Mouse (Mus musculus) ES-E14 (cell line): ENCODE measurements around the gene Cry1. TPM values are rescaled to one million over a fixed set of nuclear protein-coding genes. Genes with fewer than 3 reads are reported as not detected.

Source experiments
- DNase-seq: peaks from one replicate; pipeline ENCODE4 v3.0.0-alpha.2; 2013; ENCODE audit warnings: low read depth, low spot score
- H3K27ac ChIP-seq: 2 replicates; pipeline ENCODE4 v1.5.1; 2012; ENCODE audit warnings: low read depth, mild to moderate bottlenecking, low read length, moderate library complexity, mixed read lengths; ENCODE audit not compliant: poor library complexity, insufficient read depth, severe bottlenecking
- H3K36me3 ChIP-seq: 2 replicates; pipeline ENCODE4 v1.6.1; 2012; ENCODE audit warnings: mild to moderate bottlenecking, low read length, moderate library complexity, mixed read lengths; ENCODE audit not compliant: control insufficient read depth, poor library complexity, insufficient read depth, severe bottlenecking
- H3K4me1 ChIP-seq, 2 experiments: fragments of 150-350 bp in 1 of 2; sonication (generic) in 1 of 2; 2 replicates each; pipeline ENCODE4 v1.6.1; 2012; ENCODE audit warnings: low read length in 2 of 2, mild to moderate bottlenecking in 1 of 2, mixed read lengths in 1 of 2; ENCODE audit not compliant: control insufficient read depth in 2 of 2, insufficient read depth in 2 of 2, poor library complexity in 1 of 2
- H3K4me3 ChIP-seq, 2 experiments: fragments of 150-350 bp in 1 of 2; sonication (generic) in 1 of 2; 2 replicates each; pipeline ENCODE4 v1.5.1; 2012; ENCODE audit warnings: low read length in 2 of 2, low read depth in 1 of 2, mild to moderate bottlenecking in 1 of 2, mixed read lengths in 1 of 2; ENCODE audit not compliant: insufficient read depth in 1 of 2, poor library complexity in 1 of 2, severe bottlenecking in 1 of 2
- H3K9ac ChIP-seq: 2 replicates; pipeline ENCODE4 v1.6.1; 2012; ENCODE audit warnings: low read depth, mild to moderate bottlenecking, low read length, mixed read lengths; ENCODE audit not compliant: poor library complexity, insufficient read depth, severe bottlenecking
- H3K9me3 ChIP-seq: fragments of 150-350 bp; sonication (generic); 2 replicates; pipeline ENCODE4 v1.6.1; 2012; ENCODE audit warnings: low read depth, mild to moderate bottlenecking, low read length; ENCODE audit not compliant: control insufficient read depth, insufficient read depth
- CHD2 ChIP-seq: IDR thresholded peaks from 2 replicates; pipeline ENCODE4 v1.6.1; 2014; ENCODE audit warnings: mild to moderate bottlenecking, low read depth, low read length, inconsistent platforms
- HCFC1 ChIP-seq: IDR thresholded peaks from 2 replicates; pipeline ENCODE4 v1.6.1; 2012; ENCODE audit warnings: low read length, inconsistent platforms, borderline replicate concordance; ENCODE audit not compliant: insufficient read depth
- MAFK ChIP-seq: IDR thresholded peaks from 2 replicates; pipeline ENCODE4 v1.6.1; 2014; ENCODE audit warnings: mild to moderate bottlenecking, low read depth, low read length, inconsistent platforms; ENCODE audit not compliant: insufficient read depth
- ZC3H11A ChIP-seq: IDR thresholded peaks from 2 replicates; pipeline ENCODE4 v1.6.1; 2012; ENCODE audit warnings: low read depth, mild to moderate bottlenecking, inconsistent platforms, low read length, borderline replicate concordance
- ZNF384 ChIP-seq: IDR thresholded peaks from 2 replicates; pipeline ENCODE4 v1.6.1; 2012; ENCODE audit warnings: low read depth, low read length, inconsistent platforms
- in situ Hi-C, 2 experiments: fragments of 600-800 bp; cut with MboI; formaldehyde crosslinking; loops; one replicate each; pipeline ENCODE4 v1.15.1; 2025; ENCODE audit warnings: low sequenced_read_pairs in 2 of 2, inconsistent platforms in 1 of 2; ENCODE audit not compliant: unreplicated experiment in 2 of 2
- total RNA-seq: library from RNA; depleted of rRNA; stranded (reverse); fragments of 300-350 nt; gene quantifications from 2 replicates; pipeline ENCODE4 v1.2.3, GENCODE M21; 2012

Gene Cry1
- total RNA-seq, 1 experiment = 23.4 TPM

- in situ Hi-C loops = no loop called here
- H3K27ac ChIP-seq = no peak overlapping the region
- H3K36me3 ChIP-seq = no peaks in the 10 kb centered on the region; the same call in 1 of the 2 replicates
- H3K9ac ChIP-seq = no peak overlapping the region
- no peak overlapping the region for H3K4me3 ChIP-seq
- TF ChIP-seq ZNF384 (no peak), HCFC1 (no peak), ZC3H11A (no peak), CHD2 (no peak), MAFK (no peak)
- no peaks in the 10 kb centered on the region for H3K9me3 ChIP-seq
- no peak for DNase-seq
- H3K4me1 ChIP-seq = peaks cover 0 to 2% of the 10 kb centered on the region in 2 experiments; a peak in 2 of 4 replicates
These were observed 24.8 kb downstream of the Cry1 start for GRCm38 (mm10) chr10:85159989-85160619.

- Histone ChIP-seq H3K9ac (no peak overlapping the region), H3K9me3 (no peaks in the 10 kb centered on the region), H3K27ac (no peak overlapping the region), H3K4me3 (no peak overlapping the region), H3K4me1 (no peaks in the 10 kb centered on the region), H3K36me3 (no peaks in the 10 kb centered on the region; the same call in none of the 2 replicates)
- in situ Hi-C loops = no loop called here
- no peak for DNase-seq
- no peak for TF ChIP-seq ZNF384
- no peak for TF ChIP-seq HCFC1
- no peak for TF ChIP-seq MAFK
- TF ChIP-seq ZC3H11A = no peak
- TF ChIP-seq CHD2 = no peak
These were observed 27.4 kb downstream of the Cry1 start for GRCm38 (mm10) chr10:85157451-85157850.

GRCm38 (mm10) chr10:85154195-85154594, 30.7 kb downstream of the Cry1 start:
- 0 out of 2 replicates have a peak, but pooled peaks have one; percentile 30 for TF ChIP-seq HCFC1
- no peak for TF ChIP-seq MAFK
- TF ChIP-seq ZC3H11A = peak; percentile 72
- in situ Hi-C loops = no loop called here

GRCm38 (mm10) chr10:85149226-85149625, 35.6 kb downstream of the Cry1 start:
- TF ChIP-seq ZC3H11A (no peak), HCFC1 (no peak), ZNF384 (no peak)
- H3K4me3 ChIP-seq = no peak overlapping the region
- in situ Hi-C loops = no loop called here
- H3K9me3 ChIP-seq = no peaks in the 10 kb centered on the region
- H3K9ac ChIP-seq = no peak overlapping the region
- DNase-seq = no peak
- peaks cover 9% of the 10 kb centered on the region for H3K36me3 ChIP-seq
- H3K27ac ChIP-seq = no peak overlapping the region
- H3K4me1 ChIP-seq = no peaks in the 10 kb centered on the region

More at GRCm38 (mm10) chr10:85154195-85154594, 30.7 kb downstream of the Cry1 start:
- Histone ChIP-seq H3K36me3 (peaks cover 2% of the 10 kb centered on the region), H3K9me3 (no peaks in the 10 kb centered on the region), H3K4me3 (no peak overlapping the region), H3K9ac (no peak overlapping the region), H3K27ac (no peak overlapping the region), H3K4me1 (no peaks in the 10 kb centered on the region)
- peak; percentile 40 for DNase-seq

GRCm38 (mm10) chr10:85146282-85146681, 38.6 kb downstream of the Cry1 start:
- Histone ChIP-seq H3K9ac (no peak overlapping the region), H3K9me3 (no peaks in the 10 kb centered on the region), H3K36me3 (peaks cover 12% of the 10 kb centered on the region), H3K27ac (no peak overlapping the region), H3K4me1 (no peaks in the 10 kb centered on the region), H3K4me3 (no peak overlapping the region)
- DNase-seq = no peak
- TF ChIP-seq HCFC1 (no peak), ZNF384 (no peak), ZC3H11A (no peak), MAFK (no peak), CHD2 (no peak)
- in situ Hi-C loops = no loop called here
